Mouse (Mus musculus) C2C12 (cell line): ENCODE results near the gene Kbtbd4. TPM values are rescaled to one million over a fixed set of nuclear protein-coding genes. Genes with fewer than 3 reads are reported as not detected.

ENCODE experiments used
- H3K27me3 ChIP-seq: one replicate; pipeline ENCODE4 v1.6.1; 2011; ENCODE audit not compliant: control insufficient read depth, insufficient read depth, insufficient read length
- H3K36me3 ChIP-seq: one replicate; pipeline ENCODE4 v1.6.1; 2011; ENCODE audit not compliant: control insufficient read depth, insufficient read depth
- H3K4me3 ChIP-seq: one replicate; pipeline ENCODE4 v1.5.1; 2011; ENCODE audit warnings: mild to moderate bottlenecking, control low read depth; ENCODE audit not compliant: poor library complexity, insufficient read depth, severe bottlenecking
- H3K79me2 ChIP-seq: one replicate; pipeline ENCODE4 v1.6.1; 2011; ENCODE audit not compliant: control insufficient read depth, insufficient read depth
- H3K79me3 ChIP-seq: one replicate; pipeline ENCODE4 v1.6.1; 2011; ENCODE audit warnings: low read depth, control low read depth
- H3ac ChIP-seq: one replicate; pipeline ENCODE3; 2011; ENCODE audit warnings: low read depth; ENCODE audit not compliant: control insufficient read depth, insufficient read length
- CEBPB ChIP-seq: IDR thresholded peaks from one replicate; pipeline ENCODE4 v1.6.1; 2011; ENCODE audit warnings: low read depth, mild to moderate bottlenecking, control low read depth, moderate library complexity
- CTCF ChIP-seq: IDR thresholded peaks from one replicate; pipeline ENCODE4 v1.5.1; 2011; ENCODE audit not compliant: control insufficient read depth, insufficient read depth, insufficient read length
- FOSL1 ChIP-seq: IDR thresholded peaks from one replicate; pipeline ENCODE4 v1.8.0; 2011; ENCODE audit warnings: mild to moderate bottlenecking, low read length; ENCODE audit not compliant: poor library complexity, insufficient read depth, severe bottlenecking
- MAX ChIP-seq: IDR thresholded peaks from one replicate; pipeline ENCODE4 v1.6.1; 2011; ENCODE audit warnings: mild to moderate bottlenecking, control low read depth
- MYOD1 ChIP-seq: IDR thresholded peaks from one replicate; pipeline ENCODE4 v1.6.1; 2011; ENCODE audit warnings: low read depth; ENCODE audit not compliant: control insufficient read depth, insufficient read length
- MYOG ChIP-seq: IDR thresholded peaks from one replicate; pipeline ENCODE4 v1.6.1; 2011; ENCODE audit not compliant: control insufficient read depth, insufficient read length; ENCODE audit errors: extremely low read depth
- USF1 ChIP-seq: IDR thresholded peaks from one replicate; pipeline ENCODE4 v1.6.1; 2011; ENCODE audit warnings: low read depth, mild to moderate bottlenecking, control low read depth, moderate library complexity
- polyA plus RNA-seq: library from polyadenylated mRNA; unstranded; fragments of >200 nt; fragmentation: generic; extraction: Trizol; gene quantifications from one replicate; pipeline ENCODE4 v1.2.1, GENCODE M21; 2012; ENCODE audit warnings: missing spikeins

Kbtbd4 gene
- polyA plus RNA-seq, 1 experiment, result 17.3 TPM

GRCm38 (mm10) chr2:90910861-90911260, 6.3 kb downstream of the Kbtbd4 start:
- Histone ChIP-seq H3K4me3 (no peak overlapping the region), H3K79me2 (peaks cover 74% of the 10 kb centered on the region), H3K27me3 (no peaks in the 10 kb centered on the region), H3K36me3 (peaks cover 89% of the 10 kb centered on the region), H3K79me3 (peaks cover 47% of the 10 kb centered on the region), H3ac (no peak overlapping the region)
- TF ChIP-seq CTCF, result no peak
- TF ChIP-seq FOSL1, result no peak
- TF ChIP-seq MAX, result no peak
- TF ChIP-seq USF1, result no peak
- no peak for TF ChIP-seq CEBPB
- TF ChIP-seq MYOD1, result no peak
- TF ChIP-seq MYOG, result no peak

GRCm38 (mm10) chr2:90911668-90912067, 7.1 kb downstream of the Kbtbd4 start:
- H3K36me3 ChIP-seq, result peaks cover 84% of the 10 kb centered on the region
- TF ChIP-seq MYOD1 (no peak), MYOG (no peak), USF1 (no peak), CTCF (no peak), CEBPB (no peak), FOSL1 (no peak), MAX (no peak)

GRCm38 (mm10) chr2:90913671-90914070, 9.1 kb downstream of the Kbtbd4 start:
- Histone ChIP-seq H3K27me3 (no peaks in the 10 kb centered on the region), H3K4me3 (no peak overlapping the region), H3K79me3 (peaks cover 60% of the 10 kb centered on the region), H3K36me3 (peaks cover 70% of the 10 kb centered on the region), H3K79me2 (peaks cover 74% of the 10 kb centered on the region), H3ac (no peak overlapping the region)
- TF ChIP-seq MYOD1, result no peak
- TF ChIP-seq USF1, result no peak
- no peak for TF ChIP-seq MYOG
- no peak for TF ChIP-seq CTCF
- no peak for TF ChIP-seq FOSL1
- no peak for TF ChIP-seq MAX
- no peak for TF ChIP-seq CEBPB

More at GRCm38 (mm10) chr2:90911668-90912067, 7.1 kb downstream of the Kbtbd4 start:
- Histone ChIP-seq H3K27me3 (no peaks in the 10 kb centered on the region), H3K79me3 (peaks cover 49% of the 10 kb centered on the region), H3K79me2 (peaks cover 74% of the 10 kb centered on the region), H3K4me3 (no peak overlapping the region), H3ac (no peak overlapping the region)

- no peak overlapping the region for H3K4me3 ChIP-seq
- H3K79me2 ChIP-seq, result peaks cover 68% of the 10 kb centered on the region
- H3K27me3 ChIP-seq, result no peaks in the 10 kb centered on the region
- H3K36me3 ChIP-seq, result peaks cover 52% of the 10 kb centered on the region
- H3K79me3 ChIP-seq, result peaks cover 57% of the 10 kb centered on the region
- TF ChIP-seq MYOG (no peak), FOSL1 (no peak), MYOD1 (no peak), CEBPB (no peak), USF1 (no peak), MAX (no peak), CTCF (no peak)
- H3ac ChIP-seq, result no peak overlapping the region
These were observed 11.0 kb downstream of the Kbtbd4 start for GRCm38 (mm10) chr2:90915516-90915915.

GRCm38 (mm10) chr2:90916560-90917232, 12.2 kb downstream of the Kbtbd4 start:
- peaks cover 55% of the 10 kb centered on the region for H3K79me3 ChIP-seq
- no peaks in the 10 kb centered on the region for H3K27me3 ChIP-seq
- peaks cover 68% of the 10 kb centered on the region for H3K79me2 ChIP-seq
- peak overlapping the region; percentile 63 for H3K4me3 ChIP-seq
- peaks cover 40% of the 10 kb centered on the region for H3K36me3 ChIP-seq
- TF ChIP-seq FOSL1, result no peak
- no peak for TF ChIP-seq MYOD1
- TF ChIP-seq MAX, result no peak
- TF ChIP-seq MYOG, result no peak
- no peak for TF ChIP-seq CTCF
- TF ChIP-seq USF1, result no peak
- no peak for TF ChIP-seq CEBPB
- peak overlapping the region; percentile 92 for H3ac ChIP-seq
